Mouse (Mus musculus) thymus, postnatal 0 days (tissue): ENCODE measurements around the gene Tgm2. TPM values are rescaled to one million over a fixed set of nuclear protein-coding genes. Genes with fewer than 3 reads are reported as not detected.

Experiments used
- DNase-seq: peaks from one replicate; pipeline ENCODE4 v3.0.0-alpha.2; 2015; ENCODE audit warnings: low spot score
- polyA plus RNA-seq: library from polyadenylated mRNA; unstranded; fragments of >200 nt; fragmentation: Nextera tagmentation; extraction: Ambion mirVana; gene quantifications from 2 replicates; pipeline ENCODE4 v1.2.1, GENCODE M21; 2015

The Tgm2 gene
- polyA plus RNA-seq, 1 experiment from 2014 or later, result 8.5 TPM

DNA sequence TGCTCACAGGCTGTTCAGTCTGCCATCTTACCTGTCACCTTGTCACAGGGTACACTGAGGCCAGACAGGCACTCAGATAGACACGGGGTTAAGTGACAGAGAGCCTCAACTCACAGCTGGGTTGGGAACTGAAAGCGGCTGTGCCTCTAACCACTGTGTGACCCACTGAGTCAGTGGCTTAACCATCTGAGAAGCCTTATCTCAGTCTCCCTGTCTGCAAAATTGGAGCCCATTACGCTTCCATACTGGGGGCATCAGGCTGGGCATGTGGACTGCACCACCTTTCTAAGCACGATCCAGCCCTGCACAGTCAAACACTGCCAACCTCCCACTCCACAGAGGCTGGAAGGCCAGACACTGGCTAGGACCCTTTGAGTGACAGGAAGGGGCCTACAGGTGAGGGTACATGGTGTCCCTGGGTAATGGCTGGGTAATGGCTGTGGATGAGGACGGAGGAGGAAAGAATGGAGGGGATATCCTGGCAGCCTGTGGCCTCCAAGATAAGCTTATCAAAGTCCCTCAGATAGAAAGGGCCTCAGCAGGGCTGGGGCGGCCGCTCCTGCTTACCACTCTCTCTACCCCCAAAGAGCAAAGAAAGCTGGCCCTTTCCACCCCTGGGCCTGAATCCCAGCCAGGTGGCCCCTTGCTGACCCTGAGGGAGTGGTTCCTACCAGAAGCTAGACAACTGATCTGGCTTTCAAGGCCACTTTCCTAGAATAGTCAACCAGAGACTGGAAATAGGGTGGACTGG, 4.4 kb downstream of the Tgm2 start:
- DNase-seq, result no peak

DNA sequence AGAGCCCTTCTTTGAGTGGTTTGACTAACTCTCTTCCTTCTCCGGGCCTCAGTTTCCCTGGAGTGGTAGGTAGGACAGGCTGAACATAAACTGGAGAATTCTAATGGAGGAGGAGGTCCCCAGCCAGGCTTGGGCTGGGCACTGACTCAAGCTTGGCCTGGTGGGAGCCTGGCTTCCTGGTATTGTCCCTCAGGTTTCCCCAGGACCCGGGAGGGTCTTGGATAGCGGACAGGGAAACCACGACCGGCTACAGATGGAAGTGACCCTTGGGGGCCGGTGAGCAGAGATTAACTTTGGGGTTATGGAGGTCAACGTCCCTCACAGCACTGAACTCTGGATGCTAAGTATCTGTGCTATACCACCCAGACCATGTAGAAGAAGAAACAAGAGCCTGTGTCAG, 5.0 kb downstream of the Tgm2 start:
- no peak for DNase-seq

DNA sequence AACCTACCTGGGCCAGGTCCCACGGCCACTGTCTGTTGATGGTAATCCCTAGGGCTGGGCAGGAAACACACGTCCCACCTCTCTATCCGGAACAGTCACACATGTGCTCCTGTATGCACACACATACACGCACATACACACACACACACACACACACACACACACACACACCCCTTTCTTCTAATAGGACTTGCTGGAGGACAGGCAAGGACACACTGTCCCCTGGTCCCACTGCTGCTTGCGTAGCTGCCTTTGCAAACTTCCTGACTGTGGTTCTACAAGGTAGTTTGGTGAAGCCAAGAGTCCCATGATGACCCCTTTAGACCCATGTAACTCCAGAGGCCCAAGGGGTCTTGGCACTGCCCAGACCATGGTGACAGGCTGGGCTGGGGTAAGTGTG, 5.6 kb downstream of the Tgm2 start:
- no peak for DNase-seq

DNA sequence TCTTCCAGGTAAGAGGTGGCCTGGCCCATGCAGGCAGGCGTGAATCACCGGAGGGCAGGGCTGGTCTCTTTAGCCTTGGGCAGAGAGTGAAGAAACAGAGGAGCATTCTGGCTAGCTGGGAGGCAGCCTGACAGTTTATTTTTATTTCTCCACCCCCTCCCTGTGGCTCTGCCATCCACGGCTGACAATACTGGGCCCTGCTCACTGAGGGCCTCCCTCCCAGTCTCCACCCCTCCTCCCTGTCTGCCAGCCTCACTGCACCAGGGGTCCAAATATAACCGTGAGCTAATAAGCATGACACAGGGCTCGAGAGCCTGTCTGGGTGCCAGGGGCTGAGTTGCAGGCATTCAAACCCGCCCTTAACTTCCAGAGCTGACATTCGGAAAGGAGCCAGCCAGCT, 6.6 kb downstream of the Tgm2 start:
- DNase-seq, result no peak

DNA sequence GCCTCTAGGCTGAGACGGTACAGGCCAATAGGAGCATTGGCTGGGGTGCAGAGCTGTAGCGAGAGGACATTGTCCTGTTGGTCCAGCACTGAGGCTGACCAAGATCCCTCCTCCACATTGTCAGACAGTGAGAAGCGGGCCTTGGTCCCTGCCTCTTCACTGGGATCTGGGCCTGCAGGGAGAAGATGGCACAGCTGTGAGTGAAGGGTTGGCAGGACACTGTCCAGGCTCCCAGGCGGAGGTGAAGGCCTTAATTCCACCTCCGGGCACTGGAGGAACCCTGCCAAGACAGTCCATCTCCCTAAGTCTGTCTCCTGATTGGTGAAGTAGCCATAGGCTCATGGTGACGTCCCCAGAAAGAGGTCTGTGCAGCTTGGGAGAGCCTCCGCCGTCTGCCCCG, 7.5 kb downstream of the Tgm2 start:
- DNase-seq, result no peak

DNA sequence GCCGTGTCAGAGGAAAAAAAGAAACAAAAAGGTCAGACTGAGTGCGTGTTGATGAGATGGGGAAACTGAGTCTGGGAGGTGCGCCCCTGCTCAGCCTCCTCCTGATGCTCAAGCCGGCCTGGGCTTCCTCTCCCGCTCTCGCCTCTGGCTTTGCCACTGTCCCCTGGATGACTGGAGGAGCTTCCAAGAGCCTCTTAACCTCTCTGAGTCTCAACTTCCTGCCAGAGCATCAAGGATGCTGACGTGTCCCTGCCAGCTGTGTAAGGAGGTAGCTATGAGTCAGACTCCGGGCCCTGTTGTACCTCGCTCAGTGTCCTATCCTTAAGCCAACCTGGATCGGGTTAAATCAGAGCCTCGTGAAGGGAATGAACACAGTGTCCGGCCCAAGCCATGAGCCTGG, 8.5 kb downstream of the Tgm2 start:
- no peak for DNase-seq

DNA sequence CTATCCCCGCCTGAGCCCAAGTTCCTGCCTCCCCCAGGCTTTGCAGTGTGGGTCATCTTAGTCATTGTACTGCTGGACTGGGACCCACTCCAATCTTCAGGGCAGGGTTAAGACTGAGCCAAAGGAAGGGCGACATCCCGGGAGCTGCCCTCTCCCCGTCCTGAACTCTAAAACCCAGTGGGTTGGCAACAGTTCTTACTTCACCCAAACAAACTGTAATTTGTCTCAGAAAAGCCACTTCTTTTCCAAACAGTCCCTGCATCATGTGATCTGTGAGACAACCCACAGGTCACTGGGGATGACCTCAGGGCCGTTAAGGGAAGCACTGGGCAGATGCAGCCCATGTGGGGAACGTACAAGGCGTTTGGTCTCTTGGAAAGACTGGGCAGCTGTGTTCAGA, 10.0 kb downstream of the Tgm2 start:
- DNase-seq, result no peak

DNA sequence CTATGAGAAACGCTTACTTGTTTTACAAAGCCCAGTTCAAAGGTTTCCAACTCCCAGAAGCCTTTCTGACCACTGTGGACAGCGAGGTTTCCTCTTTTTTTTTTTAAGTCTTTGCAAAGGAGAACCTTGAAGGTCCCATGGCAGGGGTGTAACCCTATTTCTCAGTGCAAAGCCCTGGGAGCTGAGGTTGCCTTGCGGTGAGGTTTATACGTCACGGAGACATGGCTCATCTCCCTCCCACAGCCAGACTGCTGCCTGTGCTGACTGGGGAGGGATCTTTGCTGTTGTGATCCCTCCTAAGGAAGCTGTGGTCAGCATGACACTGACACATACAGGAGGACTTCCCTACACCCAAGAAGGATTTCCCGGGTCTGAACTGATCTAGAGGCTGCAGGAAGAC, 13.2 kb downstream of the Tgm2 start:
- peak; percentile 36 for DNase-seq

DNA sequence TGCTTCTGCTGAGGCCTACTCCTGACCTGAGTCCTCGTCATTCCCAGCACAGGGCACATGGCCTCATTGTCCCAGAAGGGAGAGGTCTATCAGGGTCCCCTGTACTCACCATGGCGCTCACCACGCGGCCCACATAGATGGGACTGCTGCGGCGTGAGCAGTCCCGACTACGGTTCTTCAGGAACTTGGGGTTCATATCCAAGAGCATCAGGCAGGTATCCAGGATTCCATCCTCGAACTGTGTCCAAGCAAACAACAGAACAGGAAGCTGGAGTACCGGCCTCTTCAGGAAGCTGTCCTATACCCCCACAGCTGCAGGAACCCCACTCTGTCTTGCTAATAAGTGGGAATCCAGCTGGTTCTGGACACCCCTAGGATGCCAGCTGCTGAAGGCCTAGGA, 13.9 kb downstream of the Tgm2 start:
- DNase-seq, result no peak

DNA sequence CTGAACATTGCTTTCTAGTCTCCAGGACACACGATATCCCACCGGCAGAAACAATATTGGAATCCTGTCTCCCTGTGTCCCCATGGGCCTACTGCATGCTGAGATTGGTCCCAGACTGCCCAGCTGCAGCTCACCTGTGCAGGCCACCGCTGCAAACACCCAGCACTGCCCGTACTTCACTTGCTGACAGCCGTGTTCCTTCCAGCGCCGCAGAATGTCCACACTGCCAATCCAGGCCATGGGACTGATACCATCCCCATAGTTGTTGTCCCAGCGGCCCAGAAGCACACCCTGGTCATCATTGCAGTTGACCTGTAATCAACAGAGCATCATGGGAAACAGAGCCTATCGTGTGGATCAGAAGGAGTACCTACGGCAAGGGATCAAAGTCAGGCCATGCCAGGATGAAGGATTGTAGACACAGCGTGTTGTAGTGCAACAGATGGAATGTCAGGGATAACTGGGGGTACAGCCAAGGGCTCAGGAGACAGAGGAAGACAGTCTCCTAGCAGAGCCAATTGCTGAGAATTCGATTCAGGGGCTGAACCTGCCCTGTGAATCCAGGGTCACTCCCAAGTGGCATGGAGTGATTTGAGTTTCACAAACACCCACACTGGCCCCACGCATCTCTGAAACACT, 14.9 kb downstream of the Tgm2 start:
- DNase-seq, result no peak

DNA sequence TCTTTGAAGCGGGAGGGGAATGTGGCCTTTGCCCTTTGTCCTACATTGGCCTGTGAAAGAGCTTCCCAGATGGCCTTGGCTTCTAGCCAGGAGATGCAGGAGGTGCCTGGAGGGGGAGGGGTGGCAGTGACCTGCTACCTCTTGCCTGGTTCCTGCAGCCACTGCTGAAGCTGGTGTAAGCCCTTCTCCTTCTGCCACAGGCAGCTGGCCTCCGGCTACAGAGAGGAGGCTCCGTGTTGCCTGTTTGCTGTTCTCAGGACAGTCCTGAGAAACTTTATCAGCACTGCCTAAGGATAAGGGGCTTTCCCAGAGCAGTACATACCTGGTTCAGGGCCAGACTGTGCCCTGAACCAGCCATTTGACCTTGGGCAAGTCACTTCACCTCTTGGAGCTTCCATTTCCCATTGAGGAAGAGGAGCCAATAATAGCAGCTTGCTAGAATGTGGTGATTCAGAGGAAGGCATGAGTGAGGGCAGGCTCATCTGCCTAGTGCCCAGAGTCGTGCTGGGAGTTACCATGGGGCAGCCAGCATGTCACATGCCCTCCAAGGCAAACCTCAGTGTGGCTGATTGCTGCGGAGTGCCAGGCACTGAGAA, 15.7 kb downstream of the Tgm2 start:
- no peak for DNase-seq

DNA sequence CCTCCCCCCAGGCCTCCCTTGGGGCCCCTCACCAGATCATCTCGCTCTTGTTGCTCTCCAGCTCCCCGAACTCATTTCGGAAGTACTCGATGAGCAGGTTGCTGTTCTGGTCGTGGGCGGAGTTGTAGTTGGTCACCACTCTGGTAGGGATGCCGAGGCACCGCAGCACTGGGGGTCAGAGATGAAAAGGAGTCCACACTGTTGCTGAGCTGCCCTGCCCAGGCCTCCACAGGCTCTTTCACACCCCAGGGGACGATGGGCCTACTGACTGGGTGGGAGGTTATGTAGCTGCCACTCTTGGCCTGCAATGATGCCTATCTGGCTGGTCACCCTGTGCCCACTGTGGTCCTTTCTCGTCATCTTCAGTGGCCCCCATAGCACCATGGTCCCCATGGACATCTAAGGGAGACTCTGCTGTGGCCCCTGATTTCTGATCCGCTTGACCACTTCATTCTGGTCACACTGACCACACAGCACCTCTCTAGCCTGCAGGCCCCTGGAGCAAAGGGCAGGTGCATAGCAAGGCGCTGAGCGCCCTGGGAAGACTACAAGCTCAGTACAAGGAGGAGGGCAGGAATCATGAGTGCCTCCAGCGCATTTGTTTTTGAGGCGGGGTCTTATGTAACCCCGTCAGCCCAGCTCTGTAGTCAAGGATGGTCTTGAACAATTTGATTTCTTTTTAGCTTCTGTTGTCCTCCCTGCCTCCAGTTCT, 16.8 kb downstream of the Tgm2 start:
- no peak for DNase-seq

DNA sequence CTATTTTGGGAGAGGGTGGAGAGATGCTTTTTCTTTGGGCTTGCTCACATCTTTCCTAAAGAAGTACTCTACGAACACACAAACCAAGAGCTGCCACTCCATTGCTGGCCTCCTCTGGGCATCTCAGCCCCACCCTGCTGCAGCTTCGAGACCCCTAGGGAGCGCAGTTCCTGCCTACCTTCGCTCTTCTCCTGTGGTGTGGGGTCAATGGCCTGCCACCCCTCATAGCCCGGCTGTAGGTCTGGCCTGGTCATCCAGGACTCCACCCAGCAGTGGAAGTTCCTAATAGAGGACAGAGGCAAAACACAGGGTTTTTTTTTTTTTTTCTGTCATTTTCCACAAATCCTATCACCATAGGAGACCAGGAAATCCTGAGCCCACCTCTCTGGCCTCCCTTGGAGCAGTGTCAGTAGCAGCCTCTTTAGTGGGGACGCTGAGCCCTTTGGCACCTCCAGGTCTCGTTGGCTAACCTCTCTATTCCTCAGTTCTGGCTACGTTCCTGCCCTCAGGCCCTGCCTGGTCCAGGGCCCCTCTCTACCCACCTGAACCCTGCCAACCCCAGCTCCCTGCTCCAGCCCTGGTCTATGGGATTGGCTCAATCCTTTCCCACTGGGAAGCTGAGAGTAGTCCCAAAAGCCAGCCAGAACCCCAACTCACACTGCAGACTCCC, 17.6 kb downstream of the Tgm2 start:
- no peak for DNase-seq

DNA sequence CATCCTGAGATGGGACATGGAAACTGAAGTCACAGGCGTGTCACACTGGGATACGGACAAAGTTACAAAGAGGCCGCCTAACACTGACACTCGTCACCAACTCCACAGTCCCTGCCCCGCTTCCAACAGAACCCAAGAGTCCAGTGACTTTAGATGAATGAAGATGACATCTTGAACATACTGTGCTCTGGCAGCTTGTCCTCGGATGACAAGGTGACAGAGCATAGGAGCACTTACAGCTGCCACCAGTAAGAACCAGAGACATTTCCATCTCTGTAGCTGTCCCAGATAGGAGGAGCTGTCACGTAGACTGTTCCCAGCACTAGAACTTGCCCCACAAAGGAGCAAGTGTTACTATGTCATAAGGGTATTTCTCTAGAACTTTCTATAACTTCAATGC, 18.4 kb downstream of the Tgm2 start:
- no peak for DNase-seq

DNA sequence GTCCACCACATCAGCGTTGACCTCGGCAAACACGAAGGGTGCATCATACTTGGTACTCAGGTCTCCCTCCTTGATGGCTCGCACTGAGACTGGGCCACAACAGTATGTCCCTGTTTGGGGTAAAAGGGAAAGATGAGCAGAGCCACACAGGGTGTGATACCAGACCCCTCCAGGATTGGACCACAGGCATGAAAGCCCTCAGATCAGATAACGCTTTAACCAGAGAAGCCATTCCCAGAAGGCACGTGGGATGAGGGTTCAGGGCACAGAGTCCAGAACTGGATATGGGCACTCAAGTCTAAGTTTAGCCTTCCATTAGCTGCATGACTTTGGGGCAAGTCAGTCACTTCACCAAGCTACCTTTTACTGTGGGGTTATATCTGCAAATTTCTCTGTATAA, 19.0 kb downstream of the Tgm2 start:
- DNase-seq, result no peak

DNA sequence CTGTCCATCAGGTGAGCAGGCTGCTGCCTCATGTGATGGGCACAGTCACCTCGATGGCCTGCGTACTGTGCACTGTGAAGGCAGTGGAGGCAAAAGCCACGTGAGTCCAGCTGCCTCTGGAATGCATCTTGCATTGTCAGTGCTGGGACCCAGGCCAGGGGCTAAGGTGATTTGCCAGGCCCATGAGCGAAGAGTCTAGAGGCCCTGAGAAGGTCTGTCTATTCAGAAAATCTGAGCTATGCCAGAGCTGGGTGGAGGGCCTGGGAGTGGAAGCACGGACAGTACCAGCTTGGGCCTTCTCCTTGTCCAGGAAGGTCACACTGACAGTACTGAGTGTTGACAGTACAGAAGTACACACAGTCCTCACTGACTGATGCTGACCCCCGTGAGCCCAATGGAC, 23.4 kb downstream of the Tgm2 start:
- no peak for DNase-seq

DNA sequence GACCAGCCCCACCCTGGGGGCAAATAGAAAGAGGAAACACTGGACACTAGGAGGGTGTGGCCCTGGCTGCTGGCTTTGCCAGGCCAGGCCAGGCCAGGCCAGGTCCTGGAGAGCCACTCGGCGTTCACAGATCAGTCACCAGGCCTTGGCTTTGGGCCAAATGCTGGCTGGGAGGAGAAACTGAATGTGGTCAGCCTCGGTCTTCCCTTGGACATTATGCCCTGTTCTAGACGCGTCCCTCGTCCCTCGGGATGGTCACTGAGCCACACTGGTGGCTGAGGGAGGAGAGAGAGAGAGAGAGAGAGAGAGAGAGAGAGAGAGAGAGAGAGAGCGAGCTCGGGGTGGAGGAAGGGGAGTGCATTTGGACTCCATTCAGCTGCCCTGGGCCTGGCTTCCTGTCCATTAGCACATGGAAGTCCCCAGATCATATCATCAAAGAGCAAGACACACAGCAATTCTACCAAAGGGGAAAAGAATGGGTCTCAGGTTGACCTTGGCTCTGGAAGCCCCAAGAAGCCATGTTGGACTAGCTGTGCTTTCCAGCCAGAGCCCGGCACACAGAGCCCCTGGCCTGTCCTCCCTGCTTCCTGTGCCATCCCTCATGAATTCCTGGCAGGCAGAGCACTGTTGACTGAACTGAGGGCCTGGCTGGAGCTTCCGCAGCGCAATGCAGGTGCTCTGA, 24.4 kb downstream of the Tgm2 start:
- no peak for DNase-seq

DNA sequence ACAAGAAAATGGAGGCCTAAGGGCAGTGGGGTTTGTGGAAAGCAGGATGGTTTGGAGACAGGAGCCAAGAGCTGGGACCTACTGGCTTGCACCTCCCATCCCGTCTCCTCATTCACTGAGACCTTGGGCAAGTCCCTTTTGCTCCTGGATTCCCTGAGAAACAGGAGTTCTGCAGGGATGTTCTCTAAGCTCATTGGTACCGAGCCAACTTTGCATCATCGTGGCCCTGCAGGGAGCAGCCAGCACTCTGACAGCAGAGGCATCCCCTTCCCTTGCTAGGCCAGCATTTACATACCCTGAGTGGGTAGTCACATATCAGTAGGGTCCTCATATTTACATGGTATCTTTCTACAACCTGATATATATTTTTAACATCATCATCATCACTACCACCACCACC, 25.4 kb downstream of the Tgm2 start:
- DNase-seq, result no peak

DNA sequence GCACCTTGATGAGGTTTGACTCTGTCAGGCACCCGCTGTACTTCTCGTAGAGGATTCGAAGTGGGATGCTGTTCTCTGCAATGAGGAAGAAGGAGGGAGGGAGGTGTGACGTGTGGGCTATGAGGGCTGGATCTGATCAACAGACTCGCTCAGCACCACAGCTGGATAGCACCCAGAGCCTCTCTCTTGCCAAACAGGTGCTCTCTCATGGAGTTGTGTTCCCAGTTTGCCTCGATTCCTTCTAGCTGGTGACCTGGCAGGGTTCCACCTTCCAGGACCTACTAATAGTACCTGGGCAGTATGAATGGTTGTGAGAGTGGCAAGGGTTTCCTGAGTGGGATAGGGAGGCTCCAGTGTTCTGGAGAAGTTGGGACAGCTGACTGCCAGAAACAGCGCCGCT, 26.0 kb downstream of the Tgm2 start:
- no peak for DNase-seq

DNA sequence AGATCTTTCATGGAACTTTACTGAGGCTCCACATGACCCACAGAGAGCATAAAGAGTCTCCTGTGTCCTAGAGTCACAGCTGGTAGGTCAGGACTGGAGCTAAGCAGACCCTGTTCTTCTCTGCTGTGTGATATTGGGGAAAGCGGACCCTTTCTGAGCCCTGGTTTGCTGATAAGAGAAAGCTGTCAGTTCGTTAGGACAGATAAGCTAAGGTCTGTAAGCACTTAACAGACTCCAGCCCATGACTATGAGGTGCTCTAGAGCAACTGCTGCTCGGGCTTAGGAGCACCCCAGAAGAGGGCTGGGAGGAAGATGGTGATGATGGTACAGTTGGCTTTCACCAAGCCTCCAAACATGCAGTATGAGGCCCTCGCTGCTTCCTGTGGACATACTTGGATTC, 27.1 kb downstream of the Tgm2 start:
- DNase-seq, result no peak

DNA sequence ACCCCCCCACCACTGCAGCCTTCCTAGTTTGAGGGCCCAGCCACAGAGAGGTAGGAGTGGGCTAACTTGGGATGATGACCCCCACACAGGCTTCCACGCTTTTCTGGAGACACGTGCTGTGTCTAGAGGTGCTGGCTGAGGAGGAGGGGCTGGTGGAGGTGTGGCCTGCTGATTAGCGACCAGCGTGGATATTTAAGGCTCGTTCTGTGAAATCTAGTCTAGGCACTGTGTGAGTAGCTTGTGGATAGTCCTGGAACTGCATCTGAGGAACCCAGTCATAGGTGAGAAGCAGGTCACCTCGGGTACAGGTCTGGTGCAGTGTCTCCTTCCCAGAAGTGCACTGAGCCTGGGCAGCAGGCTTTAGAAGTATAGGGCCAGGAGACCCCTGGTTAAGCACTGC, 29.6 kb downstream of the Tgm2 start:
- DNase-seq, result no peak
